Mouse (Mus musculus) layer of hippocampus, adult 8-10 months (tissue): ENCODE results near the gene Nrp1. TPM values are rescaled to one million over a fixed set of nuclear protein-coding genes. Genes with fewer than 3 reads are reported as not detected.

ENCODE experiments used
- DNase-seq, 2 experiments: peaks; one replicate each; pipeline ENCODE4 v3.0.0; 2022; ENCODE audit warnings: low spot score in 2 of 2
- total RNA-seq, 4 experiments: library from RNA; stranded (reverse); gene quantifications; 2 replicates each; pipeline ENCODE4 v1.2.4; 2022

Nrp1 gene
- total RNA-seq, 4 experiments from 2014 or later = 89.8 to 108 (median 101) TPM

GRCm38 (mm10) chr8:128491126-128492067 is 133.0 kb downstream of the Nrp1 start:
- DNase-seq = peak; percentile 46 to 51

GRCm38 (mm10) chr8:128493801-128494200 is 135.4 kb downstream of the Nrp1 start:
- no peak for DNase-seq

- no peak for DNase-seq
Observed at GRCm38 (mm10) chr8:128498836-128499235, 140.4 kb downstream of the Nrp1 start.

- DNase-seq = no peak
Observed at GRCm38 (mm10) chr8:128504136-128504829, 145.9 kb downstream of the Nrp1 start.

GRCm38 (mm10) chr8:128505866-128506265 is 147.5 kb downstream of the Nrp1 start:
- no peak for DNase-seq

DNA sequence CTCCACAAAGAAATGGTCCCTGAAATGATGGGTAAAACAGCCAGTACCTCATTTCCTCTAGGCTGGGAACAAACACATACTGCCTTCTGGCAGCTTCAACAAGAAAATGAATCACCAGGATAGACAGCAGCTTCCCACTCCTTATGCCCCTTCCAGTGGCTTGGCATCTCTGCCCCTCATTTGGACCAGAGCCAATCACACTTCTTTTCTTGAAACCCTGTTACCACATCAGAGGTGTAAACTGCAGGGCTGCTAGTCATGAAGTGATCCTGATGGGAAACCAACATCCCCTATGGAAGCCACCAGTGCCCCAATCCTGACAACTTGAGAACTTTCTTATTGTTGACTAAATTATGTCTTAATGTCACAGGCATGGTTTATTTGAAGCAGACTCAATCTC is 150.3 kb downstream of the Nrp1 start:
- peak in 1 of 2 experiments; percentile 25 for DNase-seq

DNA sequence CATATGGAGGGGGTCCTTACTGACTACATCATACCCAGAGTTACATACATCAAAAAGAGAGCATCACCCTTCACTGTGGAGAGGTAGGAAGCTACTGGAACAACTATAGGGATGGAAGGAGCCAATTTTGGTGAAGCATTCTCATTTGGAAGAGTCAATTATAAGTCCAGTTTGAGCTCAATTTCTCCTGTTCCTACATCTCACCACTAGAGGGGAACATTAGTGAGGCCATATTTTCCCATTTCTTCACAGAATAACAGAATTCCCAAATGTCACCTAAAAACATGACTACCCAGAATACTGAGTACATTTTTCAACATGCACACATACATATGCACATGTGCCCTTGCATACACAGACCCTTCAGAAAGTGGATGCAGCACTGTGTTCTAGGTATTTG is 152.6 kb downstream of the Nrp1 start:
- no peak for DNase-seq

DNA sequence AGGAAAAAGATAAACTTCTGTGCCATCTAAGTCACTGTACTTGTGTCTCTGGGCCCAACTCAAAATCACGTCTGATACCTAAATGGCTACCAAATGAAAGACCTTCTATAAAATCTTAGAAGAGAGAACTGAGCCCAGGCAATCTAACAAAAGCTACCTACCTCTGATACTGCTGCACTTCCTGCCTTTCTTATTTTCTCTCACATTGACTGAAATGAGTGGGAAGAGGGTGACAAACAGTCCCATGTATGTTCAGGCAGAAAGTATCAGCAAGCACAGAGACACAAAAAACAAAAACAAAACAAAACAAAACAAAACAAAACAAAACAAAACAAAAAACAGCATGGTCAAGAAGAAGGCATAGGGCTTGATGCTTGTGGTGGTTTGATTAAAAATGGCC is 153.3 kb downstream of the Nrp1 start:
- no peak for DNase-seq

DNA sequence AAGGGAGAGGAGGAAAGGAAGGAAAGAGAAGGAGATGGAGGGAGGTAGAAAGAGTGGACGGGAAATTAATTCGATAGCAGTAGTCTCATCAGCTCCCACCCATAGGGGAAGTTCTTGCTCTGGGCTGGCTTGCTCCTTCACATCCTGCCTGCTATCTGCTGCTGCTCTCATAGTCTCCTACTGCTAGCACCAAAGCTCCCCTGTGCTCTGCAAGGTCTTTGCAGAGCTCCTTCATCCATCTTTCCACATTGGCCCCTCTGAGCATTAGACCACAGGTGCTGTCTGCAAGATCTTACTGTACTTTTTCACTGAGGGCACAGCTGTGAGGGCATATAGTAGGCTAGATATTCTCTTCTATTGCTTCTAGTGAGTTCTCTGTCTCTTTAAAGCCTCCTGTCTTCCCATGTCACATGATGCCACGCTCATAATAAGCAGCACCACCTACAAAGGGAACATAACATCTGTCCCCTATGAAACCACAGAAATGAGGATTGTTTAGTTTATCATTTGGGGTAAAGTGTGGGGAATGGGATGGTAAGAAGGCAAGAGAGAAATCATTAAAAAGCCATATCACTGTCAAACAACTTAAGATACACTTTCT is 158.5 kb downstream of the Nrp1 start:
- DNase-seq = no peak

GRCm38 (mm10) chr8:128517546-128518102 is 159.2 kb downstream of the Nrp1 start:
- DNase-seq = no peak

- no peak for DNase-seq
Observed at GRCm38 (mm10) chr8:128519366-128519765, 161.0 kb downstream of the Nrp1 start.

GRCm38 (mm10) chr8:128523825-128524224 is 165.4 kb downstream of the Nrp1 start:
- DNase-seq = no peak

GRCm38 (mm10) chr8:128525912-128526311 is 167.5 kb downstream of the Nrp1 start:
- no peak for DNase-seq

DNA sequence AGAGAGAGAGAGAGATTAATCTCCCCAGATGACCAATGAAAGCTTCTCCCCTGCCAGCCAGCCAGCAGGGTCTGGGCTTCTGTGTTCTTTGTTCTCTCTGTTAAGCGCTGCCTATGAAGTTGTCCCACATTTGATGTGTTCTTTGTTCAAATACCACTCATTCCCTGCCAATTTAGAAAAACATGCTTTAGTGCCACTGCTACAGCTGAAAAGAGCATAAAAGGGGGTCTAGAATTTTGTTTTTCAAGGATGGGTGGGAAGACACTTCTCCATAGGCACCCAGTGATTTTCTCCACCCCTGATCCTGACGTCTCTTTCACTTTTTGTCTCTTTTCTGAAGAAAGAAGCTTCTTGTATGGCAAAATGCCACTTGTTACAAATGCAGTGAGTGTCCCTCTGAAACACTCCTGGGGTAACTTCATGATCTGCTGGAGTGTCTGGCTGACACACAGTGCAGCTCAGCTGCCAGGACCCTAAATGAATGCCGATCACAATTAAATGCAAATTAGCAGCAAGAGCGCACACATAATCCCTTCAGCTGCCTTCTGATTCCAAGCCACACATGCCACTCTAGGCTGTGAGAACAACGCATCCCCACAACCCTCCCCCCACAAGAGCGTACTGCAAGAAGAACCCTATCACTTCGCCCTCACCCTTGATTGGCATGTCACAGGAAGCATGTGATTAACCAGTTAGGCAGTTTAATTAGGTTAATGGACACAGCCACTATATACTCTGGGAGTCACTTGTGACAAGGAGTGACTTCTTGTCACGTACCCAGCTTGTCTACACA is 170.4 kb downstream of the Nrp1 start:
- no peak for DNase-seq

DNA sequence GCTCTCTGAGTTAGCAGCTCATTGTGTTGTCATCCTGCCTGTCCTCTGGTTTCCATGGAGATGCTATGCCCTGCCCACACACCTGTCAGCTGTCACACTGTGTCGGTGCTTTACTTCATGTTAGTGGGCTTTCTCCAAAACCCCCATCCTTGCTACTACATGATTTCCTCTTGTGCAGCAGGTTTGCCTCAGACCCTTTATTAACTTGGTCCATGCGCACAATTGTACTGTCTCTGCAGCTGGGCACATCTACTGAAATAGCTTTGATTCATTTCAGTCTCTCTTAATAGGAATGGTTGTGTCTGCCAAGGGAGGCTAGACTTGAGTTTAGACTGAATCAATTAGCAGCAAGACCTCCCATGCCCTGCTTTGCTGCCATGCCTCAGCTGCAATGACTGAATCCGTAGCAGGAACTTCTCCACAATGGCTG is 176.1 kb downstream of the Nrp1 start:
- DNase-seq = peak; percentile 18 to 32

DNA sequence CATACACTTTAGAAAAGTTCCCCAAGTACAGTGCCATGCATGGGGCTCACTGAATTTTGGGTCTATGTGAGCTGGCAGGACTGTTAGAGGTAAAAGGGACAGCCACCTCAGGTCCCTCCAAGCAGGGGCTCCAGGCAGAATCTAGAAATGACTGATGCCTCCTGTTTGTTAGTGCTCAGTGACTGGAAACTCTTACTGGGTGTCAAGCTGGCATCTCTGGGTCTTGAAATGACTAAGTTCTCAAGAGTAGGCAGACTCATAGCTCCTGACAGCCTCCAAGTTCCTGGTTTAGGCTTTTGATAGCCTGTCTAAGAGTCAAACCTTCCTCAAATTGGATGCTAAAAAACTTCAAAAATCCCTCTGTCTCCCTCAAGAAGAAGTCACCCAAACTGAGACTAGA is 177.3 kb downstream of the Nrp1 start:
- DNase-seq = no peak

DNA sequence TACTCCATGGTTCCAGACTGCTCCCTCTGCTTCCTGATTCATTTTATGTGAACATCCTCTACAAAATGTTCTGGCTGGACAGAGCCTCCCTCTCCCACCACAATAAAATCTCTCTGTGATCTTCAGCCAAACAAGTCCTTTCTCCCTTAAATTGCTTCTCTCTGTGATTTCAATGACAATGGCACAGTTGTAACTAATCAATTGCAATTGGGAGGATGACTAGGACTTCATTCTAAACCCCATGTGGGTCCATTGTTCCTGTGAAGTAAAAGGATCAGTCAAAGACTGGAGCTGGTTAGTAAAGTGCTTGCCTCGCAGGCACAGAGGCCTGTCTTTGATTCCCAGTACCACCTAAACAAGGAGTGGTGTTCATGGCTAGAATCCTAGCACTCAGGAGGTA is 180.0 kb downstream of the Nrp1 start:
- DNase-seq = no peak

DNA sequence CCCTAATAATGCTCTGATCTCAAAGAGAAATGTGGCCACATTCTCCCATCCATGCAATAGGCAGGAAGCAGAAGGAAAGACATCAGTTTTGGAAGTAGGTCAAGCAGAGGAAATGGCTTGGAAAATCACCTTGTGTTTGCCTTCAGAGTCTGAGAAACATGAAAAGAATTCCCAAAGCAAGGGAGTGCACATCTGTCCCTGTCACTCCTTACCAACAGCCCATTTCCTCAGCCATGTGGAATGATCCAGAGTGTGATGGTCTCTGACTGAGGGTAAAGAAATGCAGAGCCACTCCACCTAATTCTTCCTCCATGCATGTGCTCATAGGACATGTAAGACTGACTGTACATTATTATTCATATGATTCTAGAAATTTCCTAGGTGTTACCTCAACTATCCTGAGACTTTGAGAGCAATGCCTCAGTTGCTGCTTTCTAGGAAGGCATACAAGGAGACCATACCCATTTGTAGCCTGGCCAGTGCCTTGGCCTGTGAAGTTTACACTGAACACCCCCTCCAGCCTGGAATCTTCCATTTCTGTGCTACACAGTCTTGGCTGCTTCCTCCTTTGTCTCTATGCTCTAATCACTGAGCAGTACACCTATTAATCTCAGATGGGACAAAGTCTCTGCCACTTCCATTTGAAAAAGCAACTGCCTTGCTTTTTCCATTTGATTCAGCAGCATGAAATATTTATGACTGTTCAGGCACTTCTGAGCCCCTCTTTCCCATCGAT is 183.1 kb downstream of the Nrp1 start:
- no peak for DNase-seq

DNA sequence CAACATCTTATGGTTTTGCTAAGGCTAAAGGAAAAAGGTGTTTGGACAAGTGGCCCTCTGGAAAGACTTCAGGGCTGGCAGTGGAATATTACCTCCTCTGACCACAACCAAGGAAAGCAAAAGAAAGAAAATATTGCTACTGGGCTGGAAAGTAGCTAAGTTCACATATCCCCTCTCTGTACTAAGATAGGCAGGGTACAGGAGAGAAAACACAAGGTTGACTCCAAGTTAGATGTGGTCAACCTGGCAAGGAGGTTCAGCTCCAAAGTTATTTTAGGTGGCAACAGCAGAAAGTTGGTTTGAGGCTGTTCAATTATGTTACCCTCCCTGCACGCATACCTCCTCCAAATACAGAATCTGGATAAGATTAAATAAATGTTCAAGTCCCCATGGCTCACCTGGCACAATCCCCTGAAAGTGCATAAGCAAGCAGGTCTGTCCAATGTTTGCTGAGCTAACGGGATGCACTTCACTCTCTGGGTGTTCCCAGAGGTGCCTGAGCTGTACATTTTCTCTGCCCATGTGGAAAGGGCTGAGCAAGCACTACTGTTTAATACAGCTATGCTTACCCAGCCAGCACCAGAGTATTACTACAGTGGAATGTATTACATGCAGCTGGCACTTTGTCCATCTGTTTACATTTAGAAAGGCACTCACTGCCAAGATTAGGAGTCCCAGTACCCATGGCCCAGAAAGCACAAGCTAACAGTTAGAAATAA is 185.9 kb downstream of the Nrp1 start:
- no peak for DNase-seq

DNA sequence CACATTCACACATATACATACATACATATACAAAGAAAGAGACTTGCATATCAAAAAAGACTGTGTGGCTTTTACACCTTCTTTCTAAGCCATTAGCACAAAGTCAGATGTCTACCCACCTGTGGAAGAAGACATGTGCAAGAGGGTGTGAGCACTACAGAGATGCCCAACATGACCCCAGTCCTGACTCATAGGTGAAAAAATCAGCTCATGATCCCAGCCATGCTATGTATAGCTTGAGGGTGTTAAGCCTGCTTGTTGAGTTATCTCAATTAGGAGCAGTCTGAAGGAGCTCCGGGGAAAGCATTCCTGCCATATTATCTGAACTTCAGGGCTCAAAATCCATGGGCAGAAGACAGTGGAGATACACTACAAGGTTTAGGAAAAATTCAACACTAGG is 187.9 kb downstream of the Nrp1 start:
- DNase-seq = no peak
